Mouse (Mus musculus): ENCODE results near the gene Pptc7.
A peak's percentile ranks its signal among the peaks of the same experiment; 100 is the strongest.

The Pptc7 gene

DNA sequence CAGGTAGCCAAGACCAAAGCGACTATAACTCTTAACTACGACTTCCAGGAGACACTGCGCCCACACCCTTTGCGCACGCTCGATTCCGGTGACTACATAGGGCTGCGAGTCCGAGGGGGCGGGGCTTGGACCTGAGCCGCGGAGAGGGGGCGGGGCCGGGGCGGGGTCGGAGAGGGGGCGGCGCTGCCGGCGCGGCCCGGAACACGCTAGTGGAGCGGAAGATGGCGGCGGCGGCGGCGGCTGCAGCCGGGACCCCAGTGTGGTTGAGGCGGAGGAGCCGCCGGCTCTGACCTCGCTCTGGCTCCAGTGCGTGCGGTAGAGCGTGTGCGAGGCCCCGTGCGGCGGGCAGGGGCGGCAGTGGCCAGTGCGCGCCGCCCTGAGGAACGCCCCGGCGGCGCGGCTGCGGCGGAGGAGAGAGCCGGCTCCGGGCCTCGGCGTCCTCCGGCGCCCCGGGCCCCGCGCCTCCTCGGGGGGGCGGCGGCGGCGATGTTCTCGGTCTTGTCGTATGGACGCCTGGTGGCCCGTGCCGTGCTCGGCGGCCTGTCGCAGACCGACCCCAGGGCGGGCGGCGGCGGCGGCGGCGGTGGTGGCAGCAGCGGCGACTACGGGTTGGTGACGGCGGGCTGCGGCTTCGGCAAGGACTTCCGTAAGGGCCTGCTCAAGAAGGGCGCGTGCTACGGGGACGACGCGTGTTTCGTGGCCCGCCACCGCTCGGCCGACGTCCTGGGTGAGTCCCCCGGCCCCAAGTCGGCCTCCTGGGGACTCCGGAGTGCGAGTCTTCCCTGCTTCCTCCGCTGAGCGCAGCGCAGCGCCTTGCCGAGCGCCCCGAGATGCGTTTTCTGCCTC is at the start of gene Pptc7:
Gene Pptc7 (plus strand): TSS at position 183 of the 846 bp plus-strand sequence.
- DNase-seq = peak; percentile 85

DNA sequence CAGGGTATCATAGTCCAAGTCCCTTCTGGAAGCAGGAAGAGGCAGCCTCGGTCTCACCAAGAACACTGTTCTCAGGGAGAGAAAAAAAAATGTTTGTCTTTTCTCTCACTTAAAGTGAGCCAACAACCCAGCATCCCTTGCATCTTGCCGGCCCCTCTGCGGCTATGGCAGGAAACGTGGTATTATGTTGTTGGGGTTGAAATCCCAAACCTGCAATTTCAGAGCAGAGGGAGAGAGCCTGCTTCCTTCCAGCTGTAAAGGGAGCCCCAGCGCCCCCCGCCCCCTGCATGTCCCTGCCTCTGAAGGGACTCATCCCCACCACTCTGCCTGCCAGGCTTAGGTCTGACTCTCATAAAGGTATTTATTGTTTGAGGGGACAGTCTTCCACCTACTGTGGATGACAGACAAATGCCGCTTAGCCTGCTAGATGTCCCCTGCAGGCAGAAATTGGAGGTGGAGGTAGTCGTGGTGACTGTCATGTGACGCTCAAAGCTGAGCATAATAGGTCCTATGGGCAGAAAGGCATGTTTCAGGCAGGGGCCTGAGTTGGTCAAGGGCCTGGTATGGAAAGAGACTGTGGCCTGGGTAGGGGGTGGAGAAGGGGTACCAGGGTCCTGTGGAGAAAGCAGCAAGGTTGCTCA is 48.8 kb upstream of the Pptc7 start:
- DNase-seq = no peak

DNA sequence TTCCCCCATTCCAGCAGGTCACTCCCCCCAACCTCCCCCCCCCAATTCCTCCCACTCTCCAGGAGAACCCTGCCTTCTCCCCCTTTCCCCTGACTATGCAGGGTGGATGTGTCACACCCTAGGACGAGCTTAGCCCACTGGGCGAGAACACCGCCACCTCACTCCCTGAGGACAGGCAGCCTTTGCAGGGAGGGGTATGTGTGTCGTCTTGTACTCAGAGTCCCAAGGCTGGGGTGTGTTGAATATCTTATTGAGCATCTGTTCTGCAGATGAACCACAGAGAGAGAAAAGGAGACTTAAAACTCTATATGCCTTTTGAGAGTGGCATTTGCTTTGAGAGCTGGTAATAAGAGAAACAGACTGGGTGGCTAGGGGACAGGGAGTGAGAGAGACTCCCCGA is 47.0 kb upstream of the Pptc7 start:
- DNase-seq = no peak

DNA sequence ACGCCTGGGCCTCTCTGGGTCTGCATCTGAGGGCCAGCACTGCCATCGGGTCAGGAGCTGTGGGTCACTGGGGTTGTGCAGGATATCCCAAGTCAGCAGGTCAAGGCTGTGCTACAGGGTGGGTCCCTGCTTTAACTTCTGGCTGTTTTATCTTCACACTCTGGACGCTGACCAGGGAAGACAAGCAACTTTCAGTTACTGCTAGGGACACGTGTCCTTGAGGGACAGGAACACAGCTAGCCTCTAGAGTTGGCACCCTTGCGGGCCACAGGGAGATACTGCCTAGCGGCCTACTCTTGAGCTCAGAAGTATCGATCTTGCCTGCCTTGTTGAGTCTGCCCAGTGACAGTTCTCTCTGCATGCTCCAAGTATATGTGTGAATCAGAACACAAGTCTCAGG is 44.5 kb upstream of the Pptc7 start:
- no peak for DNase-seq

DNA sequence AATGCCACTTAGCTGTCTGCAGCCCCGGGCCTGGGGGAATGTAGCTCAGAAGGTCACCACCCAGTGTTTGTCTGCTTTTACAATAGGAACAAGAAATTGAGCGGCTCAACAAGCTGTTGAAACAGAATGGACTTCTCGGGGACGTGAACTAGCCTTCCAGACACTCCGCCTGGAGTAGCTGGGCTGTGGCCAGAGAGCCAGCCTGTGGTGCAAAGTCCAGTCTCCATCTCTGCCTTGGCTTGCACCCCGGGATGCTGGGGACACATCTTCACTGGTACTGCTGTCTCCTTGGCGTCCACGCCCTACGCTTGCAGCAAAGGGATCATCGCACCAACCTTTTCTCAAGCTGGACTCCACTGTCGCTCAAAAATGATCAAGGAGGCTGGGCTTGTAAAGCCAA is 43.6 kb upstream of the Pptc7 start:
- no peak for DNase-seq

GRCm38 (mm10) chr5:122240989-122241388 is 43.2 kb upstream of the Pptc7 start:
- no peak for DNase-seq

- no peak for DNase-seq
Measured at GRCm38 (mm10) chr5:122242521-122243123, 41.5 kb upstream of the Pptc7 start.

- DNase-seq = peak; percentile 47
Measured at GRCm38 (mm10) chr5:122243781-122244523, 40.2 kb upstream of the Pptc7 start.

- no peak for DNase-seq
Measured at GRCm38 (mm10) chr5:122245186-122245585, 39.0 kb upstream of the Pptc7 start.

GRCm38 (mm10) chr5:122246547-122247167 is 37.5 kb upstream of the Pptc7 start:
- DNase-seq = no peak

- DNase-seq = no peak
Measured at GRCm38 (mm10) chr5:122247529-122247928, 36.6 kb upstream of the Pptc7 start.

DNA sequence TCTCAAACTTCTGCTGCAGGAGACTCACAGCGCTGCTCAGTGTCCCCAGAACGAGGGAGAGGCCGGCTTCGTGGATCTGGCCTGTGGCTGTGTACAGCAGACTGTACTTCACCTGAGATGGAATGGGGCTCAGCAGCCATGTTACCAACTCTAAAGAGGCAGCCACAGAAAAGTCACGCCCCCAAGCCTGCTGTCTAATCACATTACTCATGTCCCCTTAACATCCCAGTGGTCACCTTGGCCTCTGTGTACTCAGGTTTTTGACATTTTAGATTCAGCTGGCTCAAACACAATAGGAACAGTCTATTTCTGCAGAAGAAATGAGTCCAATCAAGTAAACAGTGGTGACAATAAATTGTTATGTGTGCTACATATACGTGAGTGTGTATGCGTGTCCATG is 36.2 kb upstream of the Pptc7 start:
- no peak for DNase-seq

- DNase-seq = no peak
Measured at GRCm38 (mm10) chr5:122249281-122249680, 34.9 kb upstream of the Pptc7 start.

GRCm38 (mm10) chr5:122251895-122252606 is 32.1 kb upstream of the Pptc7 start:
- no peak for DNase-seq

- DNase-seq = no peak
Measured at GRCm38 (mm10) chr5:122258027-122258741, 26.0 kb upstream of the Pptc7 start.

DNA sequence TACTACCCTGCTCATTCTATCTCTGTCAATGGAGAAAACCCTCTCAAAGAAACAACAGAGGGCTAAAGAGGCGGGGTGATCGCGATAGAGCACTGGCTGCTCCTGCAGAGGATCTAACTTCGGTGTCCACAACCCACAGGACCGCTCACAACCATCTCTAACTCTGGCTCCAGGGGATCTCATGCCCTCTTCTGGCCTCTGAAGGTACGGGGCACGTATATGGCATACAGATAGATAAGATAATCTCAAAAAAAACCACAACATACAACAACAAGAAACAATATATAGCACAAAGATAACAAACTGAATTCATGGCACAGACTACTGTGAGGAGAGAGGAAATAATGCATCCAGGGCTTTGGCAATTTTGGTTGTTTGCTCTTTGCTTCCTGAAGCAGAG is 22.1 kb upstream of the Pptc7 start:
- no peak for DNase-seq

DNA sequence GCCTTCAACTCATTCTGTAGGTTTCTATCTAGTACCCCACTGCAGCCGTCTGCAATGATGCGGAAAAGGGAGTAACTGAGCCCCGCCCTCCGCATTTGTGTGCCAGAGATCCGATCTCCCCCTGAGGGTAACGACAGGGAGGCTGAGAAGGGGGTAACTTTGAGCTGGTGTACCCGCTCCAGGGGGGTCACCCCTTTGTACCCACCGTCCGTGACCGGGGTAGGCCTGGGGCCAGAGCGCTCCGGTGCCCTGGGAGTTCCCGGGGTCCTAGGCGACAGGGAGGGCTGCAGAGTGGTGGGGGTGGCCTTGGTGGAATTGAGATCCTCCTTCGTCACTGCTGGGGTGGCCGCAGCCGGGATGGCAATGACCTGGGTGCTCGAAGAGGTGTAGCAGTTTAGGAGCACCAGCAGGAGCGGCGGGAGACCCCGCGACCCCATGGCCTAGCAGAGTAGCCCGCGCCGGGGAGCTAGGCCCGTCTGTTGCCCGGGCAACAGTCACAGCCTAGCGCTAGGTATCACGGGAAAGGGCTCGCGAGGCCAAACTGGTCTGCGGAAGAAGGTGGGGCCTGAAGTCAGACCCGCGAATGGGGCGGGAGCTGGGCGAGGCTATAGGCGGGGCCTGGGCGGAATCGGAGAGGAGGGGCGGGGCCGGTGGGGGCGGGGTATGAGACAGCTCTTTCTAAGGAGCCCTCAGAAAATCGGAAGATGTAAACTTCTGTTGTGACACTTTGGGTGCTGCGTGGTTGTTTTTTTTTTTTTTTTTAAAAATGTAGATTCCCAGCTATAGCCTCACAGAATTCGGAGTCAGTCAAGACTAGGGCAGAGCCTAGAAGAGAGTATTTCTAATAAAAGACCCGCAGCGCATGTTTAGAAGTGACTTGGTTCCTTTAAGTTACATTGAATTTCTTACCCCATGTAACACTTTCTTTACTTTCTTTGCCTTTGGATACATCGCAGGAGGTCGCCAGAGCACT is 19.9 kb upstream of the Pptc7 start, which contains the start of gene Tctn1:
Gene Tctn1 (minus strand): TSS at position 528 of the 973 bp plus-strand sequence.
- peak; percentile 85 for DNase-seq

GRCm38 (mm10) chr5:122265187-122265586 is 19.0 kb upstream of the Pptc7 start:
- DNase-seq = no peak

- DNase-seq = no peak
Measured at GRCm38 (mm10) chr5:122265942-122266341, 18.2 kb upstream of the Pptc7 start.

DNA sequence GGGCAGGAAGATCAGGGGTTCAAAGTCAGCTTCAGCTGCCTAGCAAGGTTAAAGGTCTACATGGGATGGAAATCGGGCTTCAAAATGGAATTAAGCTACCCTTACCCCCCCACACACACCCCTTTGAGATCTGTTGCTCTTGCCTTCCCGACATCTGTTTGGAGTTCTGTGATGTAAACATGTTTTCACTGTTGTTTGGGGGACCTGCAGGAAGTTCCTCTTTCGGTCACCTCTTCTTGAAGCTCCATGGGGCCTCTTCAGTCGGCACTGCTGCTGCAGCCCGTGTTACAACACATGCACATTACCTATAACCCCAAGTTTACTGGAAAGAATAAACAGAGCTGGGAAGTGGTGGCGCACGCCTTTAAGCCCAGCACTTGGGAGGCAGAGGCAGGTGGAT is 17.0 kb upstream of the Pptc7 start:
- no peak for DNase-seq

Measured in right cerebral cortex, postnatal 25 days (tissue).